Mouse (Mus musculus) granulocyte monocyte progenitor cell, adult 5-6 weeks (primary cell): Measurements from ENCODE around the gene Ogfrl1. TPM values are rescaled to one million over a fixed set of nuclear protein-coding genes. Genes with fewer than 3 reads are reported as not detected.

Experiments used
- ATAC-seq: replicated peaks from 2 replicates; pipeline ENCODE4 v1.8.0; 2016; ENCODE audit warnings: mild to moderate bottlenecking, moderate TSS enrichment, inconsistent platforms; ENCODE audit not compliant: poor library complexity, severe bottlenecking
- total RNA-seq, 2 experiments: library from RNA; stranded (forward) in 1 of 2; stranded (reverse) in 1 of 2; fragments of 200-712, 200-1000 nt in 1 of 2; fragments of >200 nt in 1 of 2; fragmentation: Nextera tagmentation in 1 of 2; gene quantifications; 2 replicates each; pipeline ENCODE4 v1.2.3; 2014 to 2017

The Ogfrl1 gene
- total RNA-seq, 2 experiments from 2014 or later, result 80.8 to 82.5 TPM

DNA sequence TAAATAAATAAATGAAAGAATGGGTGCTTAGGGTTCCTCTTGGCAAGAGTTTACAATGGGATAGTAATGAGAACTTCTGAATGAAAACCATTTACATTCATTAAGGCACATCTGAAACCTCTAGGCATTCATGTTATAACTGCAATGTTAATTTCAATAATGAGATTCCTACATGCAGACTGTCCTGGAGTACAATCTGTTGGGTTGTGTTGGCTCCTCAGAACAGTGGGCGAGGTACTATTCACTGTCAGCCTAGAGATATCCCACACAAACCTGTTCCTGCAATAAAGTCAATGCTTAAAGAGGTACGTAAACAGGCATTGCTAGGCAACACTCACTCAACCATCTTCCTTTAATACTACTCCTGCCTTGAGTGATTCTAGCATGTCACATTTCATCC lies 32.0 kb downstream of the Ogfrl1 start:
- no peak for ATAC-seq

DNA sequence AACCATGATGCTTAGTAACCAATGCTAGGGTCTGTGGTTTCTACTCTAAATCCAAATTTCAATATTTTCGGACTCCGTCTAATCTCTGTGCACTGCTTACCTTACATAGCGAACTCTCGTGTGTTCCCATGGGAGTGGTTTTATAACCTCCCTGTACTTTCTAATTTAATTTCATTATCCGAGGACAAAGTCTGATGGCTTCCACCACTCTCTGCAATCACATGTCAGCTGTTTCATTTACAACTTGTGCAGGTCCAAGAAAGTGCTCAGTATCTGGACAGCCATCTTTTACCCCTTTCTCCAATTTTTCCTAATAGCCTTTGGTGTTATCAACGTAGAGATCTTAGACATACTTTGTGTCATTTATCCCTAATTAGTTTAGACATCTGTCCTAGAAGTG lies 44.7 kb downstream of the Ogfrl1 start:
- no peak for ATAC-seq

DNA sequence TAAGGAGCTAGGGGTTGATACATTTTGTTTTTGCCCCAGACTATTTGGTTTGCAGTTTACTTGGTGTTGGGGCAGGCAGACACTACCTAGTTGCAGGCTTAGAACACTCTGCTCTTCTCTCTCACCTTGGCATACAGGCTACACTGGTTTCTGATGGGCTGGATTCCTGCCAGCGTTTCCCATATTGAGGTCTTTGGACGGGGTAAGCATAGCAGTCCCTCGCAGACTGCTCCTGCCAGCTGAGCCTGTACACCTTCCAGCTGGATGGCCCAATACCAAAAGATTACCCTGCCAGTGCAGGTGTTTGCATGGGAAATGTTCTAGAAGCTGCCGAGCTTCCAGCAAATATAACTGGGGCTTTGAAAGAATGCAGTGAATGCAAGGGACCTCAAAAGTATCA lies 45.8 kb downstream of the Ogfrl1 start:
- no peak for ATAC-seq

DNA sequence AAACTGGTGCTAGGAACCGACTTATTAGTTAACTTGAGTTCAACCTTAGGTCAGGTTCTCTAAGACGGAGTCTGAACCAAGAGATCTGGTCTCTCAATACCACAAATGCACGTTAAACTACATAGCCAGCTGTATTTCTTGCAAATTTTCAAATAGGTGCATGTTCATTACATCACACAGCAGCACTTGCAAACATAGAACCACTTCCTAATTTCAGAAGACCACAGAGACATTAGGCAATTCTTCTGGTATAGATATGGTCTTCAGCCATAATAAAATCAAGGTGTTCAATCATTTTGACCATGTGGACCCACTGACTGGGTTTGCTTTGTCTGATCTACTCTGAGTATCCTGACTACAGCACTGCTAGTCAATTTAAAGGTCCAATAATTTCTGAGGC lies 51.9 kb downstream of the Ogfrl1 start:
- peak; percentile 99 for ATAC-seq

DNA sequence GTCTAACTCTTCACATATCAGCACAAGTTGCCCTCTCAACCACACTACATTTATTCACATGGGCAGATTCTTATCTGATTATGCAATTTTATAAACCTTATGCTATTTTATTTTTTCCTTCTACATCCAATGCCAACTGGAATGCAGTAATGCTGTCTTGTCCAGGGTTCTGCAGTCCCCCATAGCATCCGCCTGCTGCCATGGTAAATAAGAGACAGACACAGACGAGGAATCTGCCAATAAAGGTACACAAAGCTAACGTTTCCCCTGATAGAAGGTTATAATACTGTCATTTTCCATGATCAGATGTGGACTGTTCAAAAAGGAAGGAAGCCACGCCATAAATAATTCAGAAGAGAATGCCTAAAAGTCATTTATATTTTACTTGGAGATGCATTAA lies 54.7 kb downstream of the Ogfrl1 start:
- ATAC-seq, result no peak

DNA sequence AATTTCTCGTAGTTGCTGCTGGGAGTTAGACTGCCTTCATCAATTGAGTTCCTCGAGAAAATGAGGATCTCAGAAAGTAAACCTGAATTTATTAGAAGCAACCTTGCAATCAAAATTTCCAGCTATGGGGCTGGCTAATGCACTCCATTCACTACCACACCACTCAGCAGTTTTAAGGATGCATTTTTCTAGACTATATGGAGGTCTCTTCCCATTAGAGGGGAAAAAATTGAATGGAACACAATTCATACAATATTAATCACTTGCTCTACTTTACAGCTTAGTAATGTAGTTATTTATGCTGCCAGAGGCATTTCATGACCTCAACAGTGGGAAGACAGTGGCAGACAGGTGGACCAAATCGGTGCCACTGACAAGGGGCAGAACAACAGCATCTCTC lies 55.3 kb downstream of the Ogfrl1 start:
- ATAC-seq, result no peak

DNA sequence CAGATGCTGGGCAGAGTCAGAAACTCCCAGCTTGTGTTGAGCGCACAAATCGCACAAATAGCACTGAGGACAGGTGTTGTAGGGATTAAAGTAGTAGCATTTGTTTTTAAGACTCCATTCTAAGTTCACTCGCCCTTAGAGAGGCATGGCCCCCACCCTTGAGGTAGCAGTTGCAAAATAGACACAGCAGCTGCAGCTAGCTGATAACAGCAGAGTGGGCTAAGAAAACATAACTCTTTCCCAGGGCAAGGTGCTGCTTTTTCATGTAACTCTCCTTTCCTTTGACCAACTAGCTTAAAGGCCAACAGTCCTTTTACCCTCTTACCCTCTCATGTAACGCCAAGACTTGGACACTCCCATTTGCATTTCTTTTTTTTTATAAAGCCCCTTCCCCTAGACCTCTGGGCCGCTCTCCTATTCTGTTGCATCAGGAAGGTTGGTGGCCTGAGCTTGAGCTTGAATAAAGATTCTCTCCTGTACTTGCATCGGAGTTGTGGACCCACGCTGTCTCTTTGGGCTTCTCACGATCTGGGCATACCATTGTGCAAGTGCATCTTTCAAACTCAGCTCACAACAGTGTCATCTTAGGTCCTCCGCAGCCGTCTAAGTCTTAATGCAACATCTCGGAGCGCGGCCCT lies 61.7 kb downstream of the Ogfrl1 start:
- ATAC-seq, result peak; percentile 52

DNA sequence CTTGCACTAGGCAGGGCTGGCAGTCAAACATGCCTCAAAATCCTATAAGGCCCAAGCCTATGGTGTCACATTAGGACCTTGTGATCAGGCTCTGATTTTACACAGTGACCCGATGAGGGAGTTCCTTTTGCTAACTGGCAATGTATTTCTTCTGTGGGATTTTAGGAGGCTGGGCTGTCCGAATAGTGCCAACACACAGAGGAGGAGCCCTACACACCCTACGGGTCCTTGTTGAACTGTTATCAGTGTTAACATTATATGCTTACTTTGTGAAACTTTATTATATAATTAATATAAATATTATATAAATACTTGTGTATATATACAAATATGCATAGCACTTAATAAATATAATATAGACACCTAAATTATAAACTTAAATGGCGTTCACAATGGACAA lies 62.5 kb downstream of the Ogfrl1 start:
- no peak for ATAC-seq

DNA sequence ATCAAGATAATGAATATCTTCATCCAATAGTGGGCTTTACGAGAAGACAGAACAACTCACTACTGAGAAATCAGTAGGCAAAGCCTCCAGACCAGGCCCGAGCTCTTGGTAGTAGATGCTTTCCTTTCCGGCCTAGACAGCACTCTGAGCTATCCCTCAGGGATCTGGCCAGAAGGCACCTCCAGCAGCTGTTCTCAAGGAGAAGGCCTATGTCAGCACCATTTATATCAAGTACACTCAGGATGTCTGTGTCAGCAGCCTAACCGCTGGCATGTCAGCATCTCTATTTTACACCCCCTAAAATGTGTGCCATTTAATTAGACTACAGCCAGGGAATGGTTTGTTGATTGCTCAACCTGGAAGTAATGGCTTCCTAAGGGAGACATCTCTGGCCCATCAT lies 65.4 kb downstream of the Ogfrl1 start:
- no peak for ATAC-seq

DNA sequence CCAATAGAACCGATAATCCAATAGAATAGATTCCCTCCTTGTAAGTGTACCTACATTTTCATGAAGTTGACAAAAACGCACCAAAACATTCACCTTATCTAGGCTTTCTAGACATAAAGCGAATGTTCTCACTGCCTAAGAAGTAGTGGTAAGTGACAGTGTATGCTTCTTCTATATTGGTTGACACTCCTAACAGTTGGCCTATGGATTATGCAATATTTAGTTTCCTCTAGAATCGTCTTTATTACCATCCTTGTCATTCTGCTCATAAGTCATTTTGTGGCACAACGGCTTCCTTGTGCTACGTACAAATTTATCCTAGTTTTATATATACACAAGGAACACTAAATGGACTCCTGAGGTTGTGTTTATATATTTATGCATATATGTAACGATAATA lies 72.4 kb downstream of the Ogfrl1 start:
- ATAC-seq, result peak; percentile 84

DNA sequence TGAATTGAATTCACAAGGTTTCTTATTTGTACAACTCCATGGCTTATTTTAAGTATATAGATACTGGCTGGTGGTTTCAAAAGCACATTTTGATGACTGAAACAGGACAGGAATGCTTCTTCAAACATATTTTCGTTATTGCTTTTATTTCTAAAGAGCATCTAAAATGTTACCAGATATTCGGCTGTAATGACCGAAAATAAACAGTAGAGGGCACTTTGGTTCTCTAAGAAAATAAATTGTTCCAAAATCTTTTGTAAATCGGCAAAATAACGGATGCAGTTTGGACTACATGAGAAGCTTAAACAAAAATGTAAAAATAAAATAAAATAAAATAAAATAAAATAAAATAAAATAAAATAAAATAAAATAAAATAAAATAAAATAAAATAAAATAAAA lies 73.3 kb downstream of the Ogfrl1 start:
- 0 out of 2 replicates have a peak, but pooled peaks have one; percentile 23 for ATAC-seq

DNA sequence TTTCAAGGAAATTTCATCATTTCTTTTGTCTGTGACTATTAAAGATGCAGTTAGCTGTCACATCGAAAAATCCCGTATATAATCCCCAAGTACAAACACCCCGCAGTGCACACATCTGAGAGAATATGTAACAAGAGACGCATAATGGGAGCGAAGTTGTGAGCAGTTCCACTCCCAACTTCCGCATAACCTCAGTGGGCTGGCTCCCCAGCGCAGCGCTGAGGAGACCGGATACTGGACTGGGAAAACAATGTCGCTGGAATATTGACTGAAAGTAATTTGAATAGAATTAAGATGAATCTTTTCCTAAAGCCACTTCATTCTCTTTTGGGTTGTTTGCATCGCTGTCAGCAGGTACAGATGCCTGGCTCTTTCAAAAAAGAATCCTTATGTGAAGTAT lies 74.3 kb downstream of the Ogfrl1 start:
- ATAC-seq, result no peak

DNA sequence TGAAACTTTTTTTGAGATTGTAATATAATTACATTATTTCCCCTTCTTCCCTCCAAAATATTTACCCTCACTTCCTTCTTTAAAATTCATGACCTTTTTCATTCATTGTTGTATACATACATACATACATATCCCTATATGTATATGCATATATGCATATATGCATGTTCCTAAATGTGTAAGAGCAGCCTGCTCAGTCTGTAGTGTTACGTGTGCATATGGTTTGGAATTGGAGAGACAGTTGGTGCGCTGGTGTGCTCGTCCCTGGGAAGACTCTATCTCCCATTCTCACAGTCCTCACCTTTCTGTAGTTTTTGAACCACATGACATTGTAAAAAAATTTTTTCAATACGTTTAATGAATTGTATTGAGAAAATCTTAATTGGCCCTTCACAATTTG lies 75.4 kb downstream of the Ogfrl1 start:
- no peak for ATAC-seq

DNA sequence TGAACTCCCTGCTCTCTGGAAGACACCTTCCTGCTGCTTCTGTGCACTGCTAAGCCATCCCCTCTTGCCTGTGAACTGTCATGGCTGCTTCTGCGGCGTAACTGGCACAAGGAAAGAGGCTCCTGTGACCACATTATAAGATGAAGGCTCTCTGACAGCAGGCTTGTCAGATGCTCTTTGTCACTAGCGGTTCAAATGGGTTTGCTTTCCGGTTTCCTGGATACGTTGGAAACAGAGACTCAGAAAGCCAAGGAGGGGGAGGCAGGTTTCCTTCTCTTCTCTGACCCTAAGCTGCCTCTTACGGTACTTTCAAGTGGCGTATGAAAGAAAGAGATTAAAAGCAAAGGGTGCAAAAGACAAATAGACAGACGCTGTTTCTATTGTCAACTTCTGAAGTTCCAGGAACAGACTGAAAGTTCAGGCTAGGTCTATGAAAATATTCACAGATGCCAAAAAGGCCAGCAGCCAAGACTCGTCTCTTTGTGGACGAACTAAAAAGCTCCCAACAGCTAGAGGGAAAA lies 76.2 kb downstream of the Ogfrl1 start:
- ATAC-seq, result no peak

DNA sequence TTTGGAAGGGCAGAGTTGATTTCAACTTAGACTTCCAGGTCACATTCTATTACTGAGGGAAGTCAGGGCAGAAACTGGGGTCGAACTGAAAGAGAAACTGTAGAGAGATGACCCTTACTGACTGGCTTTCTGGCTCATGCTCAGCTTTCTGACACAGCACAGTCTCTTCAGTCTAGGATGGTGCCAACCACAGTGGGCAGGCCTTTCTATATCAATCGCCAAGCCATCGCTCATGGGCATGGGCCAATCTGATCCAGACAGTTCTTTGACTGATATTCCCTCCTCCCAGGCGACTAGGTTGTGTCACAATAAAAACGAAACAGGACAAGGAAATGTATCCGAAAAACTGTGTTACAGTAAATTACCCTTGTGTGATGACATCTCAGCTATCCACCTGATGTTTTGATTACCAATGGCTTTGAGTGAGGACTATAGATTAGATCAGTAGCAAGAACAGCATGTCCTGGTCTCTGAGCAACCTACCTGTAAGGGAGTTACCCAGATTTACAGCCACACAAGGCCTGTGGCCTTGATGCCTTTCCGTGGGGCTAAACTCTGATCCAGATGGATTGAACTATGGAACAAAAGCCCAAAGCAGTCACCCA lies 76.9 kb downstream of the Ogfrl1 start:
- no peak for ATAC-seq
